Mouse (Mus musculus) monocyte, adult 2 months (primary cell): ENCODE measurements around the gene Gm2696.
"Not testable (repeated sequence)": the region's sequence is repeated elsewhere in the genome, so short reads cannot be mapped to it uniquely, and the experiment has no call there.

Experiments used
- DNase-seq, 2 experiments: peaks; one replicate each; pipeline ENCODE4 v3.0.0; 2022; ENCODE audit warnings: low spot score in 2 of 2, low read depth in 1 of 2

Gm2696 gene

GRCm38 (mm10) chr10:77814382-77814781 is at the start of gene Gm2696:
Gene Gm2696 (plus strand): TSS chr10:77814682.
- DNase-seq, result no peak

- no peak for DNase-seq
Measured at GRCm38 (mm10) chr10:77769727-77770126, 44.8 kb upstream of the Gm2696 start.

GRCm38 (mm10) chr10:77771225-77771624 is 43.3 kb upstream of the Gm2696 start, which contains the start of gene Gm3238:
Gene Gm3238 (minus strand): TSS chr10:77771325.
- DNase-seq, result not testable (repeated sequence)

GRCm38 (mm10) chr10:77772142-77772541 is 42.3 kb upstream of the Gm2696 start:
- not testable (repeated sequence) for DNase-seq

- DNase-seq, result not testable (repeated sequence)
Measured at GRCm38 (mm10) chr10:77776844-77777243, 37.6 kb upstream of the Gm2696 start, which contains the start of gene Gm7138. Gene Gm7138 (minus strand): TSS chr10:77776944.

- not testable (repeated sequence) for DNase-seq
Measured at GRCm38 (mm10) chr10:77782442-77782841, 32.0 kb upstream of the Gm2696 start, which contains the start of gene Gm3250. Gene Gm3250 (minus strand): TSS chr10:77782542.

- DNase-seq, result not testable (repeated sequence)
Measured at GRCm38 (mm10) chr10:77783396-77783795, 31.1 kb upstream of the Gm2696 start.

- DNase-seq, result not testable (repeated sequence)
Measured at GRCm38 (mm10) chr10:77787876-77788275, 26.6 kb upstream of the Gm2696 start, which contains the start of gene Gm7137. Gene Gm7137 (minus strand): TSS chr10:77788200.

GRCm38 (mm10) chr10:77788621-77789020 is 25.9 kb upstream of the Gm2696 start:
- DNase-seq, result no peak

GRCm38 (mm10) chr10:77794976-77795375 is 19.5 kb upstream of the Gm2696 start, which contains the start of gene Gm9639:
Gene Gm9639 (minus strand): TSS chr10:77795076.
- no peak for DNase-seq

- no peak for DNase-seq
Measured at GRCm38 (mm10) chr10:77797677-77798076, 16.8 kb upstream of the Gm2696 start.

- DNase-seq, result not testable (repeated sequence)
Measured at GRCm38 (mm10) chr10:77798164-77798920, 16.1 kb upstream of the Gm2696 start.

- DNase-seq, result no peak
Measured at GRCm38 (mm10) chr10:77798921-77799508, 15.5 kb upstream of the Gm2696 start, which contains the start of gene Gm19668. Gene Gm19668 (minus strand): TSS chr10:77799133.

GRCm38 (mm10) chr10:77804095-77804494 is 10.4 kb upstream of the Gm2696 start:
- no peak for DNase-seq

GRCm38 (mm10) chr10:77811743-77812142 is 2.7 kb upstream of the Gm2696 start, which contains the start of gene Gm9507:
Gene Gm9507 (minus strand): TSS chr10:77811843.
- no peak for DNase-seq

- DNase-seq, result no peak
Measured at GRCm38 (mm10) chr10:77815514-77815913, 1.0 kb downstream of the Gm2696 start.

- DNase-seq, result no peak
Measured at GRCm38 (mm10) chr10:77818523-77818922, 4.0 kb downstream of the Gm2696 start.

GRCm38 (mm10) chr10:77819203-77819602 is 4.7 kb downstream of the Gm2696 start:
- no peak for DNase-seq

- no peak for DNase-seq
Measured at GRCm38 (mm10) chr10:77826951-77827350, 12.5 kb downstream of the Gm2696 start, which contains the start of gene Krtap10-4. Gene Krtap10-4 (minus strand): TSS chr10:77827095.

GRCm38 (mm10) chr10:77835647-77836046 is 21.2 kb downstream of the Gm2696 start, which contains the start of gene Krtap10-10:
Gene Krtap10-10 (plus strand): TSS chr10:77835947.
- DNase-seq, result no peak

GRCm38 (mm10) chr10:77839006-77839405 is 24.5 kb downstream of the Gm2696 start:
- DNase-seq, result no peak

- DNase-seq, result no peak
Measured at GRCm38 (mm10) chr10:77846503-77846902, 32.0 kb downstream of the Gm2696 start, which contains the start of gene Gm36176. Gene Gm36176 (plus strand): TSS chr10:77846803.
